ENCODE assay signal across 8 mouse cellular contexts in the genomic region with DNA sequence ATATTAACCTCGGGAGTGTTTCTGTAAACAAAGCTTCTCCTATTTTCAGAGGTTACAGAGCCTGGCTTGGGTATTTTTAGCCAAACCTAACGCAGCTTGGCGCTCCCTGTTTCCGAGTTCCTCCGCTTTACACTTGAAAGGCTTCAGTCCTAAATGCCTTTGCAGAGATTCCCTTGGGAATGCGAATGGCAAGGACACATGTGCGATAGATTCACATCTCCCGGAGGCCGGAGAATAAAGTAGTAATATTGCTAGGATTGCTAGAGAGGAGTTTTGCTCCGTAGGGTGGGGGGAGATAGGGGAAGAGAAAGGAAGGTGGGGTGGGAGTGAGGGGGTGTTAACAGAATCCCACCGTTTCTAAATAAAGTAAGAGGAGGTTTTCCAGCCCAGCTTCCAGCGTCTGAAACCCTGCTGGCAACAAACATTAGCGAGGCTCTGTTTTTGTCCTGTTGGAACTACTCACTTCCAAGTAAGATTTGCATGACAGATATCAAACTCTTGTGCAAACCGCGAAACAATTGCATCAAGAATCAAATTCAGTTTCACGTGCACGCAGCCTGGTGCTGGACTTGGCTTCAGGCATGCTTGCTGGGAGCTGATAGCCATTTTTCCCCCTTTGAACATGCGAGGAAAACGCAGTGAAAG. TPM values are rescaled to one million over a fixed set of nuclear protein-coding genes. Genes with fewer than 3 reads are reported as not detected.
DNase-seq lines count a peak whose midpoint lies in the region; ATAC-seq and TF ChIP-seq lines count a peak whose summit lies in the region.

No protein-coding gene starts in this region.

- peak; percentile 17 for DNase-seq in gastrocnemius, adult 18-20 months (ENCODE audit: low spot score)
- no peak for DNase-seq in gastrocnemius, postnatal 10 days
- DNase-seq in hindbrain, embryonic 10.5 days (ENCODE audit: low spot score) = peak; percentile 56
- peak; percentile 71 for DNase-seq in lung, postnatal 0 days (ENCODE audit: low spot score)
- DNase-seq in c-Kit-positive CD71-positive TER-119-positive erythroid progenitor cells, embryonic 14.5 days (ENCODE audit: low spot score) = no peak
- no peak for DNase-seq in urinary bladder, adult 18-20 months (ENCODE audit: low spot score in 2 of 2)
- no peak for DNase-seq in Muller cell, postnatal 12 days (ENCODE audit: inconsistent ontology term)

- peaks cover 27% of the 10 kb centered on the region for H3K4me1 ChIP-seq in embryonic facial prominence, embryonic 13.5 days
- H3K4me1 ChIP-seq in hindbrain, embryonic 10.5 days (replicated peaks) = peaks cover 57% of the 10 kb centered on the region
- peaks cover 11% of the 10 kb centered on the region; the same call in 1 of the 2 replicates for H3K4me1 ChIP-seq in lung, postnatal 0 days (ENCODE audit: insufficient read depth, low read depth, low read length)

- no peaks in the 10 kb centered on the region; the same call in 1 of the 2 replicates for H3K27me3 ChIP-seq in embryonic facial prominence, embryonic 13.5 days
- peaks cover 34% of the 10 kb centered on the region for H3K27me3 ChIP-seq in hindbrain, embryonic 10.5 days (ENCODE audit: insufficient read depth, poor library complexity, severe bottlenecking)
- H3K27me3 ChIP-seq in lung, postnatal 0 days (replicated peaks; ENCODE audit: insufficient read depth, low read length) = no peaks in the 10 kb centered on the region

- no peak for TF ChIP-seq CTCF in lung, postnatal 0 days (IDR thresholded peaks at IDR 0.05)

- H3K4me2 ChIP-seq in embryonic facial prominence, embryonic 13.5 days = peak overlapping the region; percentile 88
- H3K4me2 ChIP-seq in lung, postnatal 0 days (replicated peaks; ENCODE audit: low read depth, low read length) = peak overlapping the region; percentile 90

- no peaks in the 10 kb centered on the region for H3K36me3 ChIP-seq in embryonic facial prominence, embryonic 13.5 days
- no peaks in the 10 kb centered on the region for H3K36me3 ChIP-seq in hindbrain, embryonic 10.5 days
- no peaks in the 10 kb centered on the region for H3K36me3 ChIP-seq in lung, postnatal 0 days (ENCODE audit: insufficient read depth, low read length)

- H3K4me3 ChIP-seq in embryonic facial prominence, embryonic 13.5 days = peak overlapping the region; percentile 48
- peak overlapping the region; percentile 63 for H3K4me3 ChIP-seq in hindbrain, embryonic 10.5 days
- peak overlapping the region; percentile 51 for H3K4me3 ChIP-seq in lung, postnatal 0 days (ENCODE audit: low read depth, low read length)

- no peaks in the 10 kb centered on the region for H3K9me3 ChIP-seq in embryonic facial prominence, embryonic 13.5 days
- no peaks in the 10 kb centered on the region for H3K9me3 ChIP-seq in hindbrain, embryonic 10.5 days
- H3K9me3 ChIP-seq in lung, postnatal 0 days (ENCODE audit: low read length) = no peaks in the 10 kb centered on the region

- peak overlapping the region; percentile 88 for H3K27ac ChIP-seq in embryonic facial prominence, embryonic 13.5 days
- peak overlapping the region; percentile 90 for H3K27ac ChIP-seq in hindbrain, embryonic 10.5 days
- peak overlapping the region; percentile 73 for H3K27ac ChIP-seq in lung, postnatal 0 days (ENCODE audit: low read length)

- no peak for TF ChIP-seq EP300 in lung, postnatal 0 days (IDR thresholded peaks at IDR 0.05)

- no peak for ATAC-seq in embryonic facial prominence, embryonic 13.5 days (ENCODE audit: insufficient number of reproducible peaks, insufficient read depth, low FRiP score, low TSS enrichment, low read depth)
- peak; percentile 35 for ATAC-seq in lung, postnatal 0 days

- under 1% methylated on average over 19 of the region's 19 CpGs for WGBS in embryonic facial prominence, embryonic 13.5 days
- WGBS in hindbrain, embryonic 10.5 days = under 1% methylated on average over 19 of the region's 19 CpGs
- WGBS in lung, postnatal 0 days = 2% methylated on average over 19 of the region's 19 CpGs

- peak overlapping the region; percentile 77 for H3K9ac ChIP-seq in embryonic facial prominence, embryonic 13.5 days
- peak overlapping the region; percentile 20 for H3K9ac ChIP-seq in lung, postnatal 0 days (replicated peaks; ENCODE audit: low read depth)

RNA-seq across cellular contexts. Expression of a gene that starts 0.7 kb away (rescaled TPM):
- total RNA-seq in gastrocnemius, adult 18-20 months (2021) = 10 to 100 TPM in 1 of 2 experiments, 1 to 10 TPM in 1; 6.9 to 10.8 TPM
- total RNA-seq in gastrocnemius, postnatal 10 days (2021) = 10 to 100 TPM in 1 of 2 experiments, 1 to 10 TPM in 1; 7.6 to 12.6 TPM
- 81.8 and 95.3 TPM in 2 replicates for polyA plus RNA-seq in embryonic facial prominence, embryonic 13.5 days (2015; fragmentation: Nextera tagmentation; extraction: Ambion mirVana)
- polyA plus RNA-seq in hindbrain, embryonic 10.5 days (2016; fragmentation: Nextera tagmentation; extraction: Ambion mirVana) = 35.4 and 56.4 TPM in 2 replicates
- 35.0 and 37.2 TPM in 2 replicates for polyA plus RNA-seq in lung, postnatal 0 days (2015; fragmentation: Nextera tagmentation; extraction: Ambion mirVana)

Comparison
In these comparisons a context has a peak if more than half of its experiments do, and no peak if none do; other contexts are left out.
1. DNase-seq: peak in gastrocnemius, adult 18-20 months (single experiment), hindbrain, embryonic 10.5 days (single experiment) and lung, postnatal 0 days (single experiment); none in gastrocnemius, postnatal 10 days (single experiment), c-Kit-positive CD71-positive TER-119-positive erythroid progenitor cells, embryonic 14.5 days (single experiment), urinary bladder, adult 18-20 months (0 of 2) and Muller cell, postnatal 12 days (single experiment).
2. Peak in every context shown above with its lines, with median percentiles within 50 percentile points of each other: H3K27ac ChIP-seq and H3K4me3 ChIP-seq.